Mouse (Mus musculus): ENCODE results near the gene Eml4.
A peak's percentile ranks its signal among the peaks of the same experiment; 100 is the strongest.

Eml4 gene

GRCm38 (mm10) chr17:83379366-83379765 is 28.6 kb downstream of the Eml4 start:
- DNase-seq (ENCODE audit: low read depth, low spot score): no peak

GRCm38 (mm10) chr17:83379791-83380190 is 29.1 kb downstream of the Eml4 start:
- no peak for DNase-seq (ENCODE audit: low read depth, low spot score)

GRCm38 (mm10) chr17:83382752-83383151 is 32.0 kb downstream of the Eml4 start:
- DNase-seq (ENCODE audit: low read depth, low spot score): no peak

GRCm38 (mm10) chr17:83384981-83385380 is 34.2 kb downstream of the Eml4 start:
- no peak for DNase-seq (ENCODE audit: low read depth, low spot score)

- DNase-seq (ENCODE audit: low read depth, low spot score): peak; percentile 49
Measured at GRCm38 (mm10) chr17:83387161-83387560, 36.4 kb downstream of the Eml4 start.

GRCm38 (mm10) chr17:83394013-83394412 is 43.3 kb downstream of the Eml4 start:
- DNase-seq (ENCODE audit: low read depth, low spot score): no peak

- DNase-seq (ENCODE audit: low read depth, low spot score): peak; percentile 63
Measured at GRCm38 (mm10) chr17:83397571-83398100, 46.9 kb downstream of the Eml4 start.

GRCm38 (mm10) chr17:83398756-83399155 is 48.0 kb downstream of the Eml4 start:
- no peak for DNase-seq (ENCODE audit: low read depth, low spot score)

- no peak for DNase-seq (ENCODE audit: low read depth, low spot score)
Measured at GRCm38 (mm10) chr17:83430607-83431006, 79.9 kb downstream of the Eml4 start.

GRCm38 (mm10) chr17:83443406-83443805 is 92.7 kb downstream of the Eml4 start:
- DNase-seq (ENCODE audit: low read depth, low spot score): no peak

- no peak for DNase-seq (ENCODE audit: low read depth, low spot score)
Measured at GRCm38 (mm10) chr17:83449583-83449982, 98.9 kb downstream of the Eml4 start.

- no peak for DNase-seq (ENCODE audit: low read depth, low spot score)
Measured at GRCm38 (mm10) chr17:83451367-83451766, 100.6 kb downstream of the Eml4 start.

- no peak for DNase-seq (ENCODE audit: low read depth, low spot score)
Measured at GRCm38 (mm10) chr17:83451796-83452195, 101.1 kb downstream of the Eml4 start.

- no peak for DNase-seq (ENCODE audit: low read depth, low spot score)
Measured at GRCm38 (mm10) chr17:83452451-83452850, 101.7 kb downstream of the Eml4 start.

- DNase-seq (ENCODE audit: low read depth, low spot score): peak; percentile 38
Measured at GRCm38 (mm10) chr17:83453587-83453986, 102.9 kb downstream of the Eml4 start.

GRCm38 (mm10) chr17:83457271-83457670 is 106.5 kb downstream of the Eml4 start:
- peak; percentile 53 for DNase-seq (ENCODE audit: low read depth, low spot score)

GRCm38 (mm10) chr17:83465969-83466368 is 115.2 kb downstream of the Eml4 start:
- no peak for DNase-seq (ENCODE audit: low read depth, low spot score)

- no peak for DNase-seq (ENCODE audit: low read depth, low spot score)
Measured at GRCm38 (mm10) chr17:83466697-83467251, 116.0 kb downstream of the Eml4 start.

GRCm38 (mm10) chr17:83469586-83469985 is 118.9 kb downstream of the Eml4 start:
- no peak for DNase-seq (ENCODE audit: low read depth, low spot score)

GRCm38 (mm10) chr17:83477089-83477488 is 126.4 kb downstream of the Eml4 start:
- no peak for DNase-seq (ENCODE audit: low read depth, low spot score)

- DNase-seq (ENCODE audit: low read depth, low spot score): no peak
Measured at GRCm38 (mm10) chr17:83481551-83481950, 130.8 kb downstream of the Eml4 start.

- DNase-seq (ENCODE audit: low read depth, low spot score): no peak
Measured at GRCm38 (mm10) chr17:83482817-83483536, 132.2 kb downstream of the Eml4 start.

- DNase-seq (ENCODE audit: low read depth, low spot score): peak; percentile 8
Measured at GRCm38 (mm10) chr17:83483784-83484183, 133.1 kb downstream of the Eml4 start.

Data from CD4-positive, CD25-positive, alpha-beta regulatory T cell, adult 2 months (primary cell).